Mouse (Mus musculus) liver, postnatal 0 days (tissue): ENCODE results near the gene Ccdc17.

Experiments used
- CTCF ChIP-seq: sonication (generic); IDR thresholded peaks from 2 replicates; pipeline ENCODE4 v1.5.1; 2016; ENCODE audit warnings: antibody characterized with exemption, low read depth
- EP300 ChIP-seq: IDR thresholded peaks from 2 replicates; pipeline ENCODE4 v1.6.1; 2016; ENCODE audit warnings: antibody characterized with exemption, low read depth, mild to moderate bottlenecking

DNA sequence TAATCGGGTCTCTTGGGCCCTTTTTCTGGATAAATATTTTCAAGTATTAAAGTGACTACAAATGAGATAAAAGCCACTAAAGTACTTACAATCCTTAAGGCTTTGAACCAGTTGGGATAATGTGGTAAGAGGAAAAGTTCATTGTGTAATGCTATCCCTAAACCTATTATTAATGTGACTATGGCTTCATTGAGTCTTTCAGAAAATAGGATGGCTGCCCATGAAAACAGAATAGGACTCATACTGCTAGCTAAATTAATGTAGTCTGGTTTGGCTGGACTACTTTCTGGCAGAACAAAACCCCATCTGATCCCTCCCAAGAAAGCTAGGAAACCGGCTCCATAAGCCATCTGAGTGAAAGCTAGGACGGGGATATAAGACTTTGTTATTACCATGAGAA, 43.4 kb upstream of the Ccdc17 start:
- no peak for TF ChIP-seq CTCF
- no peak for TF ChIP-seq EP300
